Mouse (Mus musculus) embryonic facial prominence, embryonic 11.5 days (tissue): ENCODE results near the gene Clec4n. TPM values are rescaled to one million over a fixed set of nuclear protein-coding genes. Genes with fewer than 3 reads are reported as not detected.
"Not testable (repeated sequence)": the region's sequence is repeated elsewhere in the genome, so short reads cannot be mapped to it uniquely, and the experiment has no call there.

ENCODE experiments used
- ATAC-seq: fragments of 200-750 bp; cut with Nextera tagmentation; replicated peaks from 2 replicates; pipeline ENCODE4 v1.8.0; 2017; ENCODE audit warnings: low read depth; ENCODE audit not compliant: insufficient number of reproducible peaks, low FRiP score, low TSS enrichment
- DNase-seq: peaks from one replicate; pipeline ENCODE4 v3.0.0-alpha.2; 2015; ENCODE audit warnings: low spot score
- H3K27ac ChIP-seq: fragments of 300-500 bp; sonication (generic); replicated peaks from 2 replicates; pipeline ENCODE4 v1.5.1; 2014; ENCODE audit warnings: mild to moderate bottlenecking, low read depth, low read length, control low read depth
- H3K27me3 ChIP-seq: fragments of 300-500 bp; sonication (generic); 2 replicates; pipeline ENCODE4 v1.6.1; 2014; ENCODE audit warnings: mild to moderate bottlenecking, low read length, moderate library complexity, mixed read lengths; ENCODE audit not compliant: control insufficient read depth, insufficient read depth
- H3K36me3 ChIP-seq: fragments of 300-500 bp; sonication (generic); replicated peaks from 2 replicates; pipeline ENCODE4 v1.6.1; 2014; ENCODE audit warnings: low read depth, mild to moderate bottlenecking, low read length, moderate library complexity, mixed read lengths; ENCODE audit not compliant: control insufficient read depth, insufficient read depth
- H3K4me1 ChIP-seq: fragments of 300-500 bp; sonication (generic); 2 replicates; pipeline ENCODE4 v1.6.1; 2014; ENCODE audit warnings: low read length, mixed read lengths; ENCODE audit not compliant: control insufficient read depth, insufficient read depth
- H3K4me2 ChIP-seq: fragments of 300-500 bp; sonication (generic); 2 replicates; pipeline ENCODE4 v1.6.1; 2014; ENCODE audit warnings: low read depth, mild to moderate bottlenecking, control low read depth, low read length, moderate library complexity
- H3K4me3 ChIP-seq: fragments of 300-500 bp; sonication (generic); 2 replicates; pipeline ENCODE4 v1.5.1; 2014; ENCODE audit warnings: low read depth, low read length, control low read depth
- H3K9ac ChIP-seq: fragments of 300-500 bp; sonication (generic); replicated peaks from 2 replicates; pipeline ENCODE4 v1.6.1; 2014; ENCODE audit warnings: mild to moderate bottlenecking, control low read depth, low read length
- H3K9me3 ChIP-seq: fragments of 300-500 bp; sonication (generic); replicated peaks from 2 replicates; pipeline ENCODE4 v1.6.1; 2016; ENCODE audit warnings: mild to moderate bottlenecking, low read length, inconsistent platforms, mixed read lengths; ENCODE audit not compliant: control insufficient read depth
- WGBS: fragments of 180-500 bp; shearing (Covaris S2); extraction: QIAGEN DNeasy Blood & Tissue Kit; methylation state at CpG from one replicate; pipeline ENCODE4 v1.1.7; 2014; 5-methylcytosine and 5-hydroxymethylcytosine counted together
- polyA plus RNA-seq: library from polyadenylated mRNA; unstranded; fragments of >200 nt; fragmentation: Nextera tagmentation; extraction: Ambion mirVana; gene quantifications from 2 replicates; pipeline ENCODE4 v1.2.1, GENCODE M21; 2014

The Clec4n gene
- polyA plus RNA-seq, 1 experiment from 2014 or later, result 0.62 TPM

- H3K4me1 ChIP-seq, result no peaks in the 10 kb centered on the region
- no peaks in the 10 kb centered on the region for H3K27me3 ChIP-seq
- ATAC-seq (no peak), DNase-seq (no peak)
- no peak overlapping the region for H3K4me3 ChIP-seq
- no peaks in the 10 kb centered on the region for H3K9me3 ChIP-seq
- no peaks in the 10 kb centered on the region for H3K36me3 ChIP-seq
- no peak overlapping the region for H3K27ac ChIP-seq
- H3K4me2 ChIP-seq, result no peak overlapping the region
- 82% methylated on average over 4 of the region's 4 CpGs for WGBS
- H3K9ac ChIP-seq, result no peak overlapping the region
Measured at GRCm38 (mm10) chr6:123265809-123266208, 36.2 kb downstream of the Clec4n start.

GRCm38 (mm10) chr6:123266945-123267344, 37.3 kb downstream of the Clec4n start:
- Histone ChIP-seq H3K27ac (no peak overlapping the region), H3K27me3 (no peaks in the 10 kb centered on the region), H3K4me2 (no peak overlapping the region), H3K4me1 (no peaks in the 10 kb centered on the region), H3K36me3 (no peaks in the 10 kb centered on the region), H3K4me3 (no peak overlapping the region), H3K9ac (no peak overlapping the region), H3K9me3 (no peaks in the 10 kb centered on the region)
- ATAC-seq (no peak), DNase-seq (no peak)
- 83% methylated on average over 5 of the region's 5 CpGs for WGBS

GRCm38 (mm10) chr6:123279443-123279842, 49.8 kb downstream of the Clec4n start:
- H3K9me3 ChIP-seq, result no peaks in the 10 kb centered on the region
- 84% methylated on average over 2 of the region's 2 CpGs for WGBS
- no peak for ATAC-seq

GRCm38 (mm10) chr6:123286311-123286710, 56.7 kb downstream of the Clec4n start:
- H3K9ac ChIP-seq, result no peak overlapping the region
- H3K27ac ChIP-seq, result no peak overlapping the region
- no peak overlapping the region for H3K4me3 ChIP-seq
- ATAC-seq (no peak), DNase-seq (no peak)
- no peaks in the 10 kb centered on the region; the same call in 1 of the 2 replicates for H3K9me3 ChIP-seq
- H3K27me3 ChIP-seq, result no peaks in the 10 kb centered on the region
- H3K36me3 ChIP-seq, result no peaks in the 10 kb centered on the region
- no peak overlapping the region for H3K4me2 ChIP-seq
- H3K4me1 ChIP-seq, result no peaks in the 10 kb centered on the region
- 80% methylated on average over 2 of the region's 2 CpGs for WGBS

More at GRCm38 (mm10) chr6:123279443-123279842, 49.8 kb downstream of the Clec4n start:
- no peak for DNase-seq
- Histone ChIP-seq H3K27ac (no peak overlapping the region), H3K36me3 (no peaks in the 10 kb centered on the region), H3K4me3 (no peak overlapping the region), H3K4me1 (no peaks in the 10 kb centered on the region), H3K27me3 (no peaks in the 10 kb centered on the region), H3K9ac (no peak overlapping the region), H3K4me2 (no peak overlapping the region)

GRCm38 (mm10) chr6:123288931-123289330, 59.3 kb downstream of the Clec4n start:
- Histone ChIP-seq H3K36me3 (no peaks in the 10 kb centered on the region), H3K4me3 (no peak overlapping the region), H3K27me3 (no peaks in the 10 kb centered on the region), H3K4me2 (no peak overlapping the region), H3K27ac (no peak overlapping the region), H3K4me1 (no peaks in the 10 kb centered on the region), H3K9ac (no peak overlapping the region), H3K9me3 (no peaks in the 10 kb centered on the region; the same call in 1 of the 2 replicates)
- DNase-seq (no peak), ATAC-seq (no peak)
- WGBS, result 86% methylated on average over 10 of the region's 10 CpGs

GRCm38 (mm10) chr6:123289753-123290152, 60.1 kb downstream of the Clec4n start, which contains the start of gene Clec4e:
Clec4e (minus strand) TSS chr6:123289870.
- no peak within 1 kb of the TSS for H3K4me3 ChIP-seq
- H3K9me3 ChIP-seq, result no peaks in the 10 kb centered on the region; the same call in 1 of the 2 replicates
- no peak within 1 kb of the TSS for H3K4me2 ChIP-seq
- no peak within 1 kb of the TSS for H3K27ac ChIP-seq
- no peak within 1 kb of the TSS for H3K9ac ChIP-seq
- 82% methylated on average over 4 of the region's 4 CpGs for WGBS
- H3K27me3 ChIP-seq, result no peaks in the 10 kb centered on the region
- ATAC-seq, result no peak
- no peak for DNase-seq
- no peaks in the 10 kb centered on the region for H3K4me1 ChIP-seq
- H3K36me3 ChIP-seq, result no peaks in the 10 kb centered on the region

GRCm38 (mm10) chr6:123292751-123293400, 63.2 kb downstream of the Clec4n start:
- H3K9me3 ChIP-seq, result no peaks in the 10 kb centered on the region; the same call in 1 of the 2 replicates
- H3K4me3 ChIP-seq, result no peak overlapping the region
- ATAC-seq (no peak), DNase-seq (no peak)
- H3K4me2 ChIP-seq, result no peak overlapping the region
- H3K27ac ChIP-seq, result no peak overlapping the region
- WGBS, result 92% methylated on average over 1 of the region's 1 CpGs
- H3K4me1 ChIP-seq, result no peaks in the 10 kb centered on the region
- H3K36me3 ChIP-seq, result no peaks in the 10 kb centered on the region
- H3K9ac ChIP-seq, result no peak overlapping the region
- no peaks in the 10 kb centered on the region for H3K27me3 ChIP-seq

- WGBS, result 89% methylated on average over 11 of the region's 11 CpGs
- H3K9ac ChIP-seq, H3K27me3 ChIP-seq, H3K4me1 ChIP-seq, H3K9me3 ChIP-seq, H3K36me3 ChIP-seq, H3K4me3 ChIP-seq, H3K27ac ChIP-seq, H3K4me2 ChIP-seq, ATAC-seq, DNase-seq: not testable (repeated sequence)
Measured at GRCm38 (mm10) chr6:123293509-123293908, 63.9 kb downstream of the Clec4n start.
